Mouse (Mus musculus) stomach, postnatal 0 days (tissue): ENCODE results near the gene Cebpb. TPM values are rescaled to one million over a fixed set of nuclear protein-coding genes. Genes with fewer than 3 reads are reported as not detected.
A peak's percentile ranks its signal among the peaks of the same experiment; 100 is the strongest.

Experiments
- ATAC-seq: fragments of 200-750 bp; cut with Nextera tagmentation; 2 replicates; pipeline ENCODE4 v1.8.0; 2017; ENCODE audit not compliant: low FRiP score, low TSS enrichment
- DNase-seq: peaks from one replicate; pipeline ENCODE4 v3.0.0-alpha.2; 2016; ENCODE audit warnings: low spot score
- H3K27ac ChIP-seq: fragments of 300-500 bp; sonication (generic); replicated peaks from 2 replicates; pipeline ENCODE4 v1.5.1; 2014; ENCODE audit warnings: mild to moderate bottlenecking, control low read depth
- H3K27me3 ChIP-seq: fragments of 300-500 bp; sonication (generic); 2 replicates; pipeline ENCODE4 v1.6.1; 2014; ENCODE audit warnings: low read length; ENCODE audit not compliant: control insufficient read depth, insufficient read depth
- H3K36me3 ChIP-seq: fragments of 300-500 bp; sonication (generic); 2 replicates; pipeline ENCODE4 v1.6.1; 2014; ENCODE audit warnings: low read length, mixed read lengths; ENCODE audit not compliant: control insufficient read depth, insufficient read depth
- H3K4me1 ChIP-seq: fragments of 300-500 bp; sonication (generic); replicated peaks from 2 replicates; pipeline ENCODE4 v1.6.1; 2014; ENCODE audit warnings: antibody characterized with exemption; ENCODE audit not compliant: control insufficient read depth, insufficient read depth
- H3K4me2 ChIP-seq: fragments of 300-500 bp; sonication (generic); replicated peaks from 2 replicates; pipeline ENCODE4 v1.6.1; 2014; ENCODE audit warnings: low read depth, mild to moderate bottlenecking, control low read depth, moderate library complexity
- H3K4me3 ChIP-seq: fragments of 300-500 bp; sonication (generic); 2 replicates; pipeline ENCODE4 v1.5.1; 2014; ENCODE audit warnings: low read depth, low read length, control low read depth
- H3K9ac ChIP-seq: fragments of 300-500 bp; sonication (generic); 2 replicates; pipeline ENCODE4 v1.6.1; 2014; ENCODE audit warnings: mild to moderate bottlenecking, low read length, control low read depth, mixed read lengths
- H3K9me3 ChIP-seq: fragments of 300-500 bp; sonication (generic); 2 replicates; pipeline ENCODE4 v1.6.1; 2016; ENCODE audit warnings: low read length; ENCODE audit not compliant: control insufficient read depth
- CTCF ChIP-seq: IDR thresholded peaks from 2 replicates; pipeline ENCODE4 v1.5.1; 2016; ENCODE audit warnings: antibody characterized with exemption, low read depth, mild to moderate bottlenecking, moderate library complexity
- EP300 ChIP-seq: optimal IDR thresholded peaks from 2 replicates; pipeline ENCODE3; 2016; ENCODE audit warnings: antibody characterized with exemption
- WGBS: fragments of 180-500 bp; shearing (Covaris S2); extraction: QIAGEN DNeasy Blood & Tissue Kit; methylation state at CpG from one replicate; pipeline ENCODE4 v1.1.7; 2014; 5-methylcytosine and 5-hydroxymethylcytosine counted together
- polyA plus RNA-seq: library from polyadenylated mRNA; unstranded; fragments of >200 nt; fragmentation: Nextera tagmentation; extraction: Ambion mirVana; gene quantifications from 2 replicates; pipeline ENCODE4 v1.2.1, GENCODE M21; 2015

Gene Cebpb
- polyA plus RNA-seq, 1 experiment from 2014 or later, result 55.0 TPM

- Histone ChIP-seq H3K27ac (peak overlapping the region; percentile 63), H3K27me3 (no peaks in the 10 kb centered on the region), H3K9ac (peak overlapping the region; percentile 23; the same call in 1 of the 2 replicates), H3K4me1 (no peaks in the 10 kb centered on the region), H3K4me3 (no peak overlapping the region), H3K4me2 (no peak overlapping the region), H3K36me3 (no peaks in the 10 kb centered on the region), H3K9me3 (no peaks in the 10 kb centered on the region)
- TF ChIP-seq CTCF (no peak), EP300 (no peak)
- 68% methylated on average over 7 of the region's 7 CpGs for WGBS
- ATAC-seq (no peak), DNase-seq (no peak)
Measured at GRCm38 (mm10) chr2:167696143-167696542, 7.4 kb downstream of the Cebpb start.

GRCm38 (mm10) chr2:167697902-167698301 lies 9.2 kb downstream of the Cebpb start:
- peak; percentile 67 for DNase-seq
- Histone ChIP-seq H3K4me2 (no peak overlapping the region), H3K27me3 (no peaks in the 10 kb centered on the region), H3K9ac (0 out of 2 replicates have a peak overlapping the region, but pooled peaks have one; percentile 13), H3K9me3 (no peaks in the 10 kb centered on the region), H3K4me1 (no peaks in the 10 kb centered on the region), H3K27ac (peak overlapping the region; percentile 71; the same call in 1 of the 2 replicates), H3K36me3 (no peaks in the 10 kb centered on the region), H3K4me3 (no peak overlapping the region)
- no peak for TF ChIP-seq CTCF
- TF ChIP-seq EP300, result no peak
- WGBS, result 40% methylated on average over 5 of the region's 5 CpGs
- peak; percentile 73 for ATAC-seq

GRCm38 (mm10) chr2:167700018-167700417 lies 11.3 kb downstream of the Cebpb start:
- WGBS, result 64% methylated on average over 5 of the region's 5 CpGs
- no peak overlapping the region for H3K4me3 ChIP-seq
- ATAC-seq, result no peak

GRCm38 (mm10) chr2:167701472-167701871 lies 12.8 kb downstream of the Cebpb start:
- Histone ChIP-seq H3K27me3 (no peaks in the 10 kb centered on the region), H3K36me3 (no peaks in the 10 kb centered on the region), H3K9me3 (no peaks in the 10 kb centered on the region), H3K4me2 (no peak overlapping the region), H3K27ac (no peak overlapping the region), H3K4me3 (no peak overlapping the region), H3K4me1 (no peaks in the 10 kb centered on the region; the same call in 1 of the 2 replicates), H3K9ac (no peak overlapping the region)
- DNase-seq, result no peak
- TF ChIP-seq CTCF (no peak), EP300 (no peak)
- no peak for ATAC-seq
- WGBS, result 65% methylated on average over 5 of the region's 5 CpGs

More at GRCm38 (mm10) chr2:167700018-167700417, 11.3 kb downstream of the Cebpb start:
- Histone ChIP-seq H3K9me3 (no peaks in the 10 kb centered on the region), H3K36me3 (no peaks in the 10 kb centered on the region), H3K27ac (no peak overlapping the region), H3K9ac (no peak overlapping the region), H3K27me3 (no peaks in the 10 kb centered on the region), H3K4me2 (no peak overlapping the region), H3K4me1 (no peaks in the 10 kb centered on the region)
- DNase-seq, result no peak
- no peak for TF ChIP-seq EP300
- no peak for TF ChIP-seq CTCF

- Histone ChIP-seq H3K9ac (no peak overlapping the region), H3K4me1 (no peaks in the 10 kb centered on the region; the same call in 1 of the 2 replicates), H3K9me3 (no peaks in the 10 kb centered on the region), H3K36me3 (no peaks in the 10 kb centered on the region), H3K4me2 (no peak overlapping the region), H3K27ac (no peak overlapping the region), H3K4me3 (no peak overlapping the region), H3K27me3 (no peaks in the 10 kb centered on the region)
- TF ChIP-seq EP300, result no peak
- 70% methylated on average over 6 of the region's 6 CpGs for WGBS
- DNase-seq, result no peak
- no peak for ATAC-seq
Measured at GRCm38 (mm10) chr2:167702126-167702525, 13.4 kb downstream of the Cebpb start.

- no peaks in the 10 kb centered on the region; the same call in 1 of the 2 replicates for H3K4me1 ChIP-seq
- H3K4me3 ChIP-seq, result no peak overlapping the region
- H3K27ac ChIP-seq, result no peak overlapping the region
- DNase-seq (no peak), ATAC-seq (no peak)
- no peaks in the 10 kb centered on the region for H3K27me3 ChIP-seq
- 89% methylated on average over 4 of the region's 4 CpGs for WGBS
- no peak overlapping the region for H3K9ac ChIP-seq
- no peak for TF ChIP-seq CTCF
- no peak for TF ChIP-seq EP300
- no peak overlapping the region for H3K4me2 ChIP-seq
- no peaks in the 10 kb centered on the region for H3K36me3 ChIP-seq
- H3K9me3 ChIP-seq, result no peaks in the 10 kb centered on the region
Measured at GRCm38 (mm10) chr2:167704409-167704808, 15.7 kb downstream of the Cebpb start.
